Mouse (Mus musculus): ENCODE data around the gene Trip11. TPM values are rescaled to one million over a fixed set of nuclear protein-coding genes. Genes with fewer than 3 reads are reported as not detected.
"Not testable (repeated sequence)": the region's sequence is repeated elsewhere in the genome, so short reads cannot be mapped to it uniquely, and the experiment has no call there.

Gene Trip11
- 43.9 and 99.6 TPM in 2 replicates for total RNA-seq (2017)

GRCm38 (mm10) chr12:101912626-101913490 lies at the start of gene Trip11:
TSS of gene Trip11 (minus strand) at chr12:101913267.
- ATAC-seq (replicated peaks; ENCODE audit: low read depth, poor library complexity, severe bottlenecking): peak; percentile 94

GRCm38 (mm10) chr12:101958960-101959780 lies 46.1 kb upstream of the Trip11 start:
- peak; percentile 40 for ATAC-seq (replicated peaks; ENCODE audit: low read depth, poor library complexity, severe bottlenecking)

- peak; percentile 53 for ATAC-seq (replicated peaks; ENCODE audit: low read depth, poor library complexity, severe bottlenecking)
Measured at GRCm38 (mm10) chr12:101958556-101958955, 45.5 kb upstream of the Trip11 start.

- ATAC-seq (replicated peaks; ENCODE audit: low read depth, poor library complexity, severe bottlenecking): peak; percentile 96
Measured at GRCm38 (mm10) chr12:101957942-101958544, 45.0 kb upstream of the Trip11 start, which contains the start of gene Atxn3. TSS of gene Atxn3 (minus strand) at chr12:101958246.

GRCm38 (mm10) chr12:101957079-101957941 lies 44.2 kb upstream of the Trip11 start:
- no peak for ATAC-seq (replicated peaks; ENCODE audit: low read depth, poor library complexity, severe bottlenecking)

- not testable (repeated sequence) for ATAC-seq (replicated peaks; ENCODE audit: low read depth, poor library complexity, severe bottlenecking)
Measured at GRCm38 (mm10) chr12:101955821-101956220, 42.8 kb upstream of the Trip11 start.

- ATAC-seq (replicated peaks; ENCODE audit: low read depth, poor library complexity, severe bottlenecking): no peak
Measured at GRCm38 (mm10) chr12:101948801-101949200, 35.7 kb upstream of the Trip11 start.

GRCm38 (mm10) chr12:101947986-101948385 lies 34.9 kb upstream of the Trip11 start:
- ATAC-seq (replicated peaks; ENCODE audit: low read depth, poor library complexity, severe bottlenecking): no peak

GRCm38 (mm10) chr12:101937572-101937971 lies 24.5 kb upstream of the Trip11 start:
- ATAC-seq (replicated peaks; ENCODE audit: low read depth, poor library complexity, severe bottlenecking): no peak

GRCm38 (mm10) chr12:101935223-101935622 lies 22.2 kb upstream of the Trip11 start:
- no peak for ATAC-seq (replicated peaks; ENCODE audit: low read depth, poor library complexity, severe bottlenecking)

- ATAC-seq (replicated peaks; ENCODE audit: low read depth, poor library complexity, severe bottlenecking): no peak
Measured at GRCm38 (mm10) chr12:101928423-101928822, 15.4 kb upstream of the Trip11 start.

- no peak for ATAC-seq (replicated peaks; ENCODE audit: low read depth, poor library complexity, severe bottlenecking)
Measured at GRCm38 (mm10) chr12:101922313-101922712, 9.2 kb upstream of the Trip11 start.

GRCm38 (mm10) chr12:101919847-101920246 lies 6.8 kb upstream of the Trip11 start:
- no peak for ATAC-seq (replicated peaks; ENCODE audit: low read depth, poor library complexity, severe bottlenecking)

- ATAC-seq (replicated peaks; ENCODE audit: low read depth, poor library complexity, severe bottlenecking): peak; percentile 23; the same call in 1 of the 2 replicates
Measured at GRCm38 (mm10) chr12:101917165-101917564, 4.1 kb upstream of the Trip11 start.

- no peak for ATAC-seq (replicated peaks; ENCODE audit: low read depth, poor library complexity, severe bottlenecking)
Measured at GRCm38 (mm10) chr12:101911346-101911745, 1.7 kb downstream of the Trip11 start.

GRCm38 (mm10) chr12:101910360-101910759 lies 2.7 kb downstream of the Trip11 start:
- no peak for ATAC-seq (replicated peaks; ENCODE audit: low read depth, poor library complexity, severe bottlenecking)

GRCm38 (mm10) chr12:101905817-101906216 lies 7.2 kb downstream of the Trip11 start:
- ATAC-seq (replicated peaks; ENCODE audit: low read depth, poor library complexity, severe bottlenecking): peak; percentile 62

- ATAC-seq (replicated peaks; ENCODE audit: low read depth, poor library complexity, severe bottlenecking): peak; percentile 80
Measured at GRCm38 (mm10) chr12:101904906-101905305, 8.2 kb downstream of the Trip11 start.

GRCm38 (mm10) chr12:101904170-101904569 lies 8.9 kb downstream of the Trip11 start:
- no peak for ATAC-seq (replicated peaks; ENCODE audit: low read depth, poor library complexity, severe bottlenecking)

Measured in common myeloid progenitor, adult 5-6 weeks (primary cell).